Mouse (Mus musculus) A20 (cell line): ENCODE results near the gene Stap2.

Experiments used
- DNase-seq: peaks from one replicate; pipeline ENCODE4 v3.0.0-alpha.2; 2011; ENCODE audit warnings: low read depth, low spot score

Stap2 gene

GRCm38 (mm10) chr17:56005415-56006061 is at the start of gene Stap2, which contains the start of gene Mpnd:
Gene Stap2 (minus strand): TSS chr17:56005584.
Gene Mpnd (plus strand): TSS chr17:56005711.
- peak; percentile 47 for DNase-seq

- no peak for DNase-seq
Measured at GRCm38 (mm10) chr17:56054938-56055337, 49.6 kb upstream of the Stap2 start.

GRCm38 (mm10) chr17:56051369-56051768 is 46.0 kb upstream of the Stap2 start:
- DNase-seq: no peak

GRCm38 (mm10) chr17:56040857-56041163 is 35.4 kb upstream of the Stap2 start:
- peak; percentile 30 for DNase-seq

GRCm38 (mm10) chr17:56040030-56040856 is 34.9 kb upstream of the Stap2 start, which contains the start of gene Chaf1a:
Gene Chaf1a (plus strand): TSS chr17:56040439.
- peak; percentile 98 for DNase-seq

GRCm38 (mm10) chr17:56039345-56039744 is 34.0 kb upstream of the Stap2 start:
- no peak for DNase-seq

- DNase-seq: no peak
Measured at GRCm38 (mm10) chr17:56038583-56039261, 33.3 kb upstream of the Stap2 start.

GRCm38 (mm10) chr17:56036901-56037287 is 31.5 kb upstream of the Stap2 start:
- DNase-seq: no peak

GRCm38 (mm10) chr17:56036176-56036900 is 31.0 kb upstream of the Stap2 start, which contains the start of gene Sh3gl1:
Gene Sh3gl1 (minus strand): TSS chr17:56036635.
- peak; percentile 100 for DNase-seq

GRCm38 (mm10) chr17:56035216-56035615 is 29.8 kb upstream of the Stap2 start:
- DNase-seq: no peak

GRCm38 (mm10) chr17:56034726-56035100 is 29.3 kb upstream of the Stap2 start:
- DNase-seq: no peak

- no peak for DNase-seq
Measured at GRCm38 (mm10) chr17:56034040-56034725, 28.8 kb upstream of the Stap2 start.

GRCm38 (mm10) chr17:56032831-56033230 is 27.4 kb upstream of the Stap2 start:
- peak; percentile 88 for DNase-seq

GRCm38 (mm10) chr17:56032127-56032733 is 26.8 kb upstream of the Stap2 start:
- DNase-seq: no peak

GRCm38 (mm10) chr17:56031431-56031830 is 26.0 kb upstream of the Stap2 start:
- DNase-seq: no peak

- DNase-seq: no peak
Measured at GRCm38 (mm10) chr17:56030919-56031318, 25.5 kb upstream of the Stap2 start.

- no peak for DNase-seq
Measured at GRCm38 (mm10) chr17:56030238-56030870, 25.0 kb upstream of the Stap2 start.

- DNase-seq: no peak
Measured at GRCm38 (mm10) chr17:56027801-56028441, 22.5 kb upstream of the Stap2 start.

- no peak for DNase-seq
Measured at GRCm38 (mm10) chr17:56026881-56027280, 21.5 kb upstream of the Stap2 start.

- no peak for DNase-seq
Measured at GRCm38 (mm10) chr17:56026303-56026702, 20.9 kb upstream of the Stap2 start.
